Mouse (Mus musculus) testis, adult 2 months (tissue): ENCODE measurements at regions not wholly inside any gene's neighbourhood (a gene's known extent, or its start where the extent isn't known, plus 50 kb on each side); places are given as distances from the start of the nearest gene placed in this dataset.
"Not testable (repeated sequence)": the region's sequence is repeated elsewhere in the genome, so short reads cannot be mapped to it uniquely, and the experiment has no call there.

Source experiments
- H3K27ac ChIP-seq: fragments of 200-500 bp; 2 replicates; pipeline ENCODE4 v1.5.1; 2012; ENCODE audit warnings: low read depth, low read length; ENCODE audit not compliant: control insufficient read depth, insufficient read depth
- H3K27me3 ChIP-seq: fragments of 200-500 bp; 2 replicates; pipeline ENCODE4 v1.6.1; 2012; ENCODE audit warnings: mild to moderate bottlenecking, low read length, moderate library complexity; ENCODE audit not compliant: control insufficient read depth, insufficient read depth
- H3K36me3 ChIP-seq: fragments of 200-500 bp; 2 replicates; pipeline ENCODE4 v1.6.1; 2012; ENCODE audit warnings: mild to moderate bottlenecking, low read length; ENCODE audit not compliant: control insufficient read depth, insufficient read depth
- H3K4me1 ChIP-seq: fragments of 200-500 bp; 2 replicates; pipeline ENCODE4 v1.6.1; 2012; ENCODE audit warnings: low read length; ENCODE audit not compliant: control insufficient read depth, insufficient read depth
- H3K4me3 ChIP-seq: fragments of 200-500 bp; 2 replicates; pipeline ENCODE4 v1.5.1; 2012; ENCODE audit warnings: low read depth, mild to moderate bottlenecking, low read length, moderate library complexity, mixed read lengths; ENCODE audit not compliant: control insufficient read depth
- CTCF ChIP-seq: fragments of 200-500 bp; IDR thresholded peaks from 2 replicates; pipeline ENCODE4 v1.5.1; 2012; ENCODE audit warnings: low read depth, mild to moderate bottlenecking, inconsistent platforms, low read length, moderate library complexity; ENCODE audit not compliant: control insufficient read depth, insufficient read depth, insufficient replicate concordance
- POLR2A ChIP-seq: fragments of 200-500 bp; IDR thresholded peaks from 2 replicates; pipeline ENCODE4 v1.6.1; 2012; ENCODE audit warnings: low read depth, mild to moderate bottlenecking, inconsistent platforms, low read length, moderate library complexity; ENCODE audit not compliant: control insufficient read depth

DNA sequence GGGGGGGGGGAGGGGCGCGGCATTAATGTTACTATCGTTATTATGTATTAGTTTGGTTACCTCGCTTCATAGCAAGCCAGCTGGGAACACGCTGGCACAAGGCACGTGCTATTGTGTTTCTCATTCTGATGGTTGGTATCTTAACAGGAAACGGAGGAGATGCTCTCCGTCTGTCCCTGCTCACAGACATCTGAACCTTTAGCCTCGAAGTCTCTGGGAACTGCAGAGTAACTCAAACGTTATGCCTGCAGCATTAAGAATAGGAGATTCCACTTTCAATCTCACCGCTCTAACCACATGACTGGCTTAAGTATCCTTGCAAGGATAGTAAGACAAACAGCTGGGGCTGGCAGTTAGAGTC, 80.0 kb downstream of the Nfkbiz start:
- H3K36me3 ChIP-seq = no peaks in the 10 kb centered on the region
- no peak overlapping the region for H3K27ac ChIP-seq
- H3K4me1 ChIP-seq = peaks cover 3% of the 10 kb centered on the region; the same call in 1 of the 2 replicates
- no peak for TF ChIP-seq CTCF
- TF ChIP-seq POLR2A = no peak
- no peaks in the 10 kb centered on the region for H3K27me3 ChIP-seq
- H3K4me3 ChIP-seq = no peak overlapping the region

DNA sequence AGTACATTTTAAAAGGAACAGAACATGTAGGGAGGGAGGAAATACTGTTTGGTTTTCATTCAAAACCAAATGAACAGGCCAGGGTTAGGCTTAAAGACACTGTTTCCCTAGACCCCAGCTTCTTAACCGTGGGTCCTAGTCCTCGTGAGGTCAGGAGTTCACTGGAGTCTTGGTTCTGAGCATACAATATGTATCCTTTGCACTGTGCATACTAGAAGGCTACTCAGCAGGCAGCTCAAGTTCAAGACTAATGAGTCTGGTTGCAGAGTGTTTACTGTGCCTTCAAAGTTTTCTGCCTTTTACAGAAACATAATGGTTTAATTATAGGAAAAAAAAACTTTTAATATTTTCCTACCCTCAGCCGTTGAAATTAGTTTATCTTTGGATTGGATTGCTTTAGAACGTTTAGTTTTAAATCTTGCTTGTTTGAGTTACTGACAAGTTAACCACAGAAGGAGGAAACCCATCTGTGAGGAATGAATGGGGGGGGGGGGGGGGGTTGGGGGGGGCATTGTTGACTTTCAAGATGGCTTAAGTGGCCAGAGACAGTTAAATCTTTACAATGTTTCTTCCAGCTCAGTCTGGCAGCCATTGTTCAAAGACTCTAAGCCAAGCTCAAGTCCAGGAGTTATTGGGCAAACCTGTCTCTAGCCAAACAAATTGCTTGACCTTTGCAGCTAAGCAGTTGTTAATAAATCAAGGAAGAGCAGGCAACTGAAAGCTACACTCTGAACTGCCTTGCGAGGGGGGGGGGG, 80.6 kb downstream of the Nfkbiz start:
- Histone ChIP-seq H3K27me3 (no peaks in the 10 kb centered on the region), H3K36me3 (no peaks in the 10 kb centered on the region), H3K4me1 (peaks cover 3% of the 10 kb centered on the region; the same call in 1 of the 2 replicates), H3K27ac (no peak overlapping the region), H3K4me3 (no peak overlapping the region)
- TF ChIP-seq CTCF (no peak), POLR2A (no peak)

GRCm38 (mm10) chr16:55757422-55757815, 81.3 kb downstream of the Nfkbiz start:
- not testable (repeated sequence) for H3K27ac ChIP-seq, H3K36me3 ChIP-seq, H3K4me3 ChIP-seq, H3K27me3 ChIP-seq, H3K4me1 ChIP-seq

GRCm38 (mm10) chr16:55756764-55757421, 81.8 kb downstream of the Nfkbiz start:
- Histone ChIP-seq H3K4me1 (peaks cover 3% of the 10 kb centered on the region; the same call in 1 of the 2 replicates), H3K27ac (no peak overlapping the region), H3K27me3 (no peaks in the 10 kb centered on the region), H3K36me3 (no peaks in the 10 kb centered on the region), H3K4me3 (no peak overlapping the region)
- no peak for TF ChIP-seq POLR2A
- no peak for TF ChIP-seq CTCF

- Histone ChIP-seq H3K4me3 (no peak overlapping the region), H3K27ac (no peak overlapping the region), H3K27me3 (no peaks in the 10 kb centered on the region), H3K4me1 (peaks cover 3% of the 10 kb centered on the region; the same call in 1 of the 2 replicates), H3K36me3 (no peaks in the 10 kb centered on the region)
- TF ChIP-seq POLR2A (no peak), CTCF (no peak)
These were observed 83.3 kb downstream of the Nfkbiz start for GRCm38 (mm10) chr16:55755309-55755832.

DNA sequence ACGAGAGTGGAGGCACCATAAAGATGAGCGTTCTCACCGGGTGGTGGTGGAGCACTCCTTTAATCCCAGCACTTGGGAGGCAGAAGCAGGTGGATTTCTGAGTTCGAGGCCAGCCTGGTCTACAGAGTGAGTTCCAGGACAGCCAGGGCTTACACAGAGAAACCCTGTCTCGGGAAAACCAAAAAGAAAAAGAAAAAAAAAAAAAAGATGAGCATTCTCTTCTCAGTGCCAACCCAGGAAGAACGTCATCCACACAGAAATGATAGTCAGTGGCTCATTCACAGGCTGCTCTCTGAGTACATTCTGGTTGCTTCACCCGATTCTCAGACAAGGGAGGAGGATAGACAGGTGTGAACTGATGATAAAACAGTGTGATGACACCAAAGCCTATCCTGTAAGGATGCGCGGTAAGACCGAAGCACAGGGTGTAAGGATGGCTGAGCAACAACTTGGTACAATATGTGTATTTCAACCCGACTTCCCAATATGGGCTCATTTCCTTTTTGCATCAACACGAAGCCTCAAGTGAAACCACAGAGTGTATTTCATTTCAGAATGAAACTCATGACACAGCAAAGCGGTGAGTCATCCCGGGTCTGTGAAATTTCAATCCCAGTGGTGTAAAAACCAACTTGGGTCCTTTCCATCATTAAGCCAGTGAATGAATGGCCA, 84.5 kb downstream of the Nfkbiz start:
- H3K4me1 ChIP-seq = peaks cover 3% of the 10 kb centered on the region; the same call in 1 of the 2 replicates
- no peak overlapping the region for H3K27ac ChIP-seq
- no peak for TF ChIP-seq POLR2A
- no peak for TF ChIP-seq CTCF
- H3K4me3 ChIP-seq = no peak overlapping the region
- no peaks in the 10 kb centered on the region for H3K36me3 ChIP-seq
- H3K27me3 ChIP-seq = no peaks in the 10 kb centered on the region

DNA sequence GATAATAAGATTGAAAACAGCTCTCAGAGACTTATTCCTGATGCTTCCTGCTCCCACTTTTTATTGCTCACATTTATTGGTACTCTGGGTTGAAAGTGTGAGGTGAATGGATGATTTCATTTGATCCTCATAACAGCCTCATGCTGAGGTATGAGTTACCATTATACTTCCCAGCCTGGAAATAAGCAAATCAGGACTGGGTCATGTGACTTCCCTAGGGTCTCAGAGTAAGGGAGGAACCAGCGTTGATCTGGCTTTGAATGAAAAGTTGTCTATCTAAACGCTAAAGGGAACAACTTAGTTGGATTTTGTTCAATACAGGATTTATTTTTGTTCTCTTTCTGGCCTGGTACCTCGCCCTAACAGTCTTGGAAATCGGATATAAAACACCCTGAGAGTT, 85.3 kb downstream of the Nfkbiz start:
- no peak for TF ChIP-seq POLR2A
- TF ChIP-seq CTCF = no peak
- H3K36me3 ChIP-seq = no peaks in the 10 kb centered on the region
- H3K4me1 ChIP-seq = peaks cover 3% of the 10 kb centered on the region; the same call in 1 of the 2 replicates
- H3K27ac ChIP-seq = no peak overlapping the region
- H3K4me3 ChIP-seq = no peak overlapping the region
- H3K27me3 ChIP-seq = no peaks in the 10 kb centered on the region
